Mouse (Mus musculus) intestine, postnatal 0 days (tissue): ENCODE measurements at regions not wholly inside any gene's neighbourhood (a gene's known extent, or its start where the extent isn't known, plus 50 kb on each side); places are given as distances from the start of the nearest gene placed in this dataset.
A peak's percentile ranks its signal among the peaks of the same experiment; 100 is the strongest.

ENCODE experiments used
- ATAC-seq: fragments of 200-750 bp; cut with Nextera tagmentation; 2 replicates; pipeline ENCODE4 v1.8.0; 2017; ENCODE audit warnings: mild to moderate bottlenecking, moderate TSS enrichment, moderate library complexity
- H3K27ac ChIP-seq: fragments of 300-500 bp; sonication (generic); 2 replicates; pipeline ENCODE4 v1.5.1; 2014; ENCODE audit warnings: mild to moderate bottlenecking, low read depth, low read length, moderate library complexity
- H3K27me3 ChIP-seq: fragments of 300-500 bp; sonication (generic); replicated peaks from 2 replicates; pipeline ENCODE4 v1.6.1; 2014; ENCODE audit warnings: low read length, mixed read lengths; ENCODE audit not compliant: control insufficient read depth, insufficient read depth
- H3K36me3 ChIP-seq: fragments of 300-500 bp; sonication (generic); 2 replicates; pipeline ENCODE4 v1.6.1; 2014; ENCODE audit warnings: mild to moderate bottlenecking, moderate library complexity; ENCODE audit not compliant: control insufficient read depth, insufficient read depth
- H3K4me1 ChIP-seq: fragments of 300-500 bp; sonication (generic); replicated peaks from 2 replicates; pipeline ENCODE4 v1.6.1; 2014; ENCODE audit warnings: antibody characterized with exemption, low read length, mixed read lengths; ENCODE audit not compliant: control insufficient read depth, insufficient read depth
- H3K4me2 ChIP-seq: fragments of 300-500 bp; sonication (generic); replicated peaks from 2 replicates; pipeline ENCODE4 v1.6.1; 2014; ENCODE audit warnings: low read depth, mild to moderate bottlenecking, moderate library complexity
- H3K4me3 ChIP-seq: fragments of 300-500 bp; sonication (generic); 2 replicates; pipeline ENCODE4 v1.5.1; 2014; ENCODE audit warnings: low read depth, low read length
- H3K9ac ChIP-seq: fragments of 300-500 bp; sonication (generic); 2 replicates; pipeline ENCODE4 v1.6.1; 2014; ENCODE audit warnings: mild to moderate bottlenecking, low read depth, low read length
- H3K9me3 ChIP-seq: fragments of 300-500 bp; sonication (generic); 2 replicates; pipeline ENCODE4 v1.6.1; 2016; ENCODE audit warnings: mixed run types; ENCODE audit not compliant: control insufficient read depth
- CTCF ChIP-seq: sonication (generic); IDR thresholded peaks from 2 replicates; pipeline ENCODE4 v1.5.1; 2016; ENCODE audit warnings: low read depth, mild to moderate bottlenecking, control low read depth, antibody characterized with exemption, moderate library complexity
- WGBS: fragments of 180-500 bp; shearing (Covaris S2); extraction: QIAGEN DNeasy Blood & Tissue Kit; methylation state at CpG from one replicate; pipeline ENCODE4 v1.1.7; 2014; 5-methylcytosine and 5-hydroxymethylcytosine counted together

GRCm38 (mm10) chr10:66923947-66924346 lies 172.0 kb upstream of the Jmjd1c start:
- Histone ChIP-seq H3K4me1 (peaks cover 6% of the 10 kb centered on the region; the same call in 1 of the 2 replicates), H3K36me3 (no peaks in the 10 kb centered on the region), H3K27ac (no peak overlapping the region), H3K4me2 (no peak overlapping the region), H3K9ac (no peak overlapping the region), H3K9me3 (no peaks in the 10 kb centered on the region), H3K4me3 (no peak overlapping the region), H3K27me3 (no peaks in the 10 kb centered on the region)
- no peak for ATAC-seq
- no peak for TF ChIP-seq CTCF
- WGBS = 95% methylated on average over 7 of the region's 7 CpGs

GRCm38 (mm10) chr10:66924418-66924817 lies 171.5 kb upstream of the Jmjd1c start:
- Histone ChIP-seq H3K36me3 (no peaks in the 10 kb centered on the region), H3K27me3 (no peaks in the 10 kb centered on the region), H3K9ac (no peak overlapping the region), H3K4me3 (no peak overlapping the region), H3K4me1 (peaks cover 6% of the 10 kb centered on the region; the same call in 1 of the 2 replicates), H3K27ac (no peak overlapping the region), H3K4me2 (no peak overlapping the region), H3K9me3 (no peaks in the 10 kb centered on the region)
- ATAC-seq = no peak
- TF ChIP-seq CTCF = no peak
- WGBS = 85% methylated on average over 16 of the region's 16 CpGs

GRCm38 (mm10) chr10:66925553-66926127 lies 170.3 kb upstream of the Jmjd1c start:
- no peak overlapping the region for H3K27ac ChIP-seq
- no peak for TF ChIP-seq CTCF
- no peaks in the 10 kb centered on the region for H3K9me3 ChIP-seq
- no peak overlapping the region for H3K4me3 ChIP-seq
- H3K27me3 ChIP-seq = no peaks in the 10 kb centered on the region
- 55% methylated on average over 6 of the region's 6 CpGs for WGBS
- H3K4me1 ChIP-seq = peaks cover 6% of the 10 kb centered on the region; the same call in 1 of the 2 replicates
- no peaks in the 10 kb centered on the region for H3K36me3 ChIP-seq
- ATAC-seq = no peak
- no peak overlapping the region for H3K9ac ChIP-seq
- no peak overlapping the region for H3K4me2 ChIP-seq

- Histone ChIP-seq H3K27ac (no peak overlapping the region), H3K9ac (no peak overlapping the region), H3K4me3 (no peak overlapping the region), H3K9me3 (no peaks in the 10 kb centered on the region), H3K36me3 (no peaks in the 10 kb centered on the region), H3K27me3 (no peaks in the 10 kb centered on the region), H3K4me1 (peaks cover 3% of the 10 kb centered on the region; the same call in 1 of the 2 replicates), H3K4me2 (no peak overlapping the region)
- 83% methylated on average over 2 of the region's 2 CpGs for WGBS
- TF ChIP-seq CTCF = no peak
- ATAC-seq = no peak
Observed at GRCm38 (mm10) chr10:66927651-66928050, 168.3 kb upstream of the Jmjd1c start.

DNA sequence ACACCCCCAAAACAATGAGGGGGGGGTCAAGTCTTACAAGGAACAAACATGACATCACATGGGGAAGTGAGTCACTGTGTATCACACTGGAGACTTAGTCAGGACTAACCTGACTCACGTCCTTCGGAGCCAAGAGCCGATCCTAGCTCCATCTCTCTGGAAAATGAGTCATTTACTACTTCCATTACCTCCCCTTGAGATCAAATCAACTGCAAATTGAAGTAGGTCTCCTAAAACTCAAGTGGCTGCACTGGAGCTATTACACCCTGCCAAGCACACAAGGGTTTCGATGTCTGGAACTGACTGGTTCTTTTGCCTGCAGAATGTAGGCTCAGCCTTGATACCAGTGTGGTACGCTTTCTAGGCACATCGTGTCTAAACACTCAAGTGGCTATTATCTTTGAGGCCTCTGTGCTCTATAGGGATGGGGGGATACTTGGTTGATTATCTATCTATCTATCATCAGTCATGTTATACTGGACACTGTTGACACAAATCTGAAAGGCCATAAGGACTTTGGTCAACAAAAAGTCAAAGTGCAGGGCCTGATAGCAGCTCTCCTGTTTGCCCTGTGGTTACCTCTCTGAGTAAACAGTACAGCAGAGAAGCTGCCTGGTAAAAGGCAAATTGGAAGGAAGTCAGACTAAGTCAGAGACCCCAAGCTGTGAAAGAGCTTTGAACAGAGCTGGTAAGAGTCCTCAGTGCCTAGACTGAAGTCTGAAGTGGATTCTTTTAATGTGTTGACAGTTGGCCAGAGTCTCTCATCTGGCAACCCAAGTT lies 167.5 kb upstream of the Jmjd1c start:
- ATAC-seq = peak; percentile 82

GRCm38 (mm10) chr10:66930563-66930962 lies 165.4 kb upstream of the Jmjd1c start:
- Histone ChIP-seq H3K4me3 (no peak overlapping the region), H3K36me3 (no peaks in the 10 kb centered on the region), H3K9ac (no peak overlapping the region), H3K4me2 (no peak overlapping the region), H3K9me3 (no peaks in the 10 kb centered on the region), H3K27ac (peak overlapping the region; percentile 55; the same call in 1 of the 2 replicates), H3K27me3 (no peaks in the 10 kb centered on the region), H3K4me1 (0 out of 2 replicates have a peak, but pooled peaks cover 2% of the 10 kb centered on the region)
- 51% methylated on average over 10 of the region's 10 CpGs for WGBS
- ATAC-seq = peak; percentile 35; the same call in 1 of the 2 replicates
- no peak for TF ChIP-seq CTCF

More for the DNA sequence above, 167.5 kb upstream of the Jmjd1c start:
- no peak for TF ChIP-seq CTCF
- Histone ChIP-seq H3K27ac (peak overlapping the region; percentile 15), H3K4me1 (0 out of 2 replicates have a peak, but pooled peaks cover 2% of the 10 kb centered on the region), H3K4me3 (no peak overlapping the region), H3K36me3 (no peaks in the 10 kb centered on the region), H3K9ac (no peak overlapping the region), H3K27me3 (no peaks in the 10 kb centered on the region), H3K4me2 (no peak overlapping the region), H3K9me3 (no peaks in the 10 kb centered on the region)
- 35% methylated on average over 6 of the region's 6 CpGs for WGBS
